Mouse (Mus musculus): ENCODE measurements around the gene Ccdc194. TPM values are rescaled to one million over a fixed set of nuclear protein-coding genes. Genes with fewer than 3 reads are reported as not detected.

Ccdc194 gene
- 0.37 TPM in 1 of 2 replicates, not detected in the other for polyA plus RNA-seq (2012; ENCODE audit: low replicate concordance)

DNA sequence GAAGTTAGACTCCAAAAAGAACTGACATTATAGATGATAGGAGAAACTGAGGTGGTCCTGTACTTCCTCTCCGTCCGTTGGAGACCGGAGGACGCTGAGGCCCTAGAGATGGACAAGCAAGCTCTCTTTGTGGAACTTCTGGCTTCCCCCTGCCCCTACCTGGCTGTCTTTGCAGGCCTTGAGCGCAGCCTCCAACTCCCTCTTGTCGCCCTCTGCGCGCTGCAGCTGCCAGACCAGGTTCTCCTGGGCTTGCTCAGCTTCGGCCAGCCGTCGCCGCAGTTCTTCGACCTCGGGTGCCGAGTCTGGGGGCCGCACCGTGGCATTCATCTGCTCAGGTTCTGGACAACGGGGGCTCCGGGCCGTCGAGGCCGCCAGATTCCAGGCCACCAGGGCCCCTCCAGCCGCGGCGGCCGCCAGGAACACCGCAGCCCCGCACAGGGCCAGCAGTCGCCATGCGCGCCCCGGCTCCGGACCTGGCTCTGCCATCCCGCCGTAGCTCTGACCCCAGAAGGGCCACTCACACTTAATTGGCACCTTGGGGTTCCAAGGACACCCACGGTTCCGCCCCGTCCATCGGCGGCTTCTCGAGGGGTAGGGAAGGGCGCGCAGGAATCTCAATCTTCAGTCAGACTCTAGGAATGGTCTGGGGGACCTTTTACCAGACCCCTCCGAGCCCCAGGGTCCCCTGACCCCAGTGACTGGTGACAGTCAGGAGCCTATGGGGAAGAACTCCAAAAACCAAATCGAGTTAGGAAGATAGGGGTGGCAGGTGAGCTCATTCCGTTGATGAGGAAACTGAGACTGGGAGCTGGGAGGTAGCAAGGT lies at the start of gene Ccdc194:
Gene Ccdc194, minus strand, starts transcription at position 486 of the 825 bp plus-strand sequence.

DNA sequence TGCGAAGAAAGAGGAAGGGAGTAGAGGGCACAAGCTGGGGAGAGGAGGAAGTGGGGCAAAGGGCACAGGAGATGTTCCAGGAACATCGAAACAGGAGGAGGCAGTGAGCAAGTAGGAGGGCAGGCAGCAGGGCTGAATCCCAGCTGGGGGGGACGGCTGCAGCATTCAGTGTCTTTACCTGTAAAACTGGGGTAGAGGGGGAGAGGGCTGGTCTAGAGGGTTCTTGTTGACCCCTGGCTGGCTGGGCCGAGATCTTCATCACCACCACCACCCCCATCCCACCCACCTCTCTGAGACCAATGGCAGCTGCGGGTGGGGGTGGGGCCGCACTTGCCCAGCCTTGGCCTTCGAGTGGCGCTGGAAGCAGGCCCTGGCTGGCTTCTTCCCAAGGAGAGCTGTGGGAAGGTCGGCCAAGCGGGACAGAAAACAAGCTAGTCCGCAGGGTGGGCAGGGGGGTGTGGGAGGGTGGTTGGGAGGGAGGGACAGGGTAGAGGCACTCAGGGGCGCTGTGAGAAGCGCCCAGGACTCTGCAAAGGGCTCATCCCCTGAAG lies 43.0 kb upstream of the Ccdc194 start, which contains the start of gene Slc27a1:
Gene Slc27a1, plus strand, starts transcription at position 496 of the 551 bp plus-strand sequence.

DNA sequence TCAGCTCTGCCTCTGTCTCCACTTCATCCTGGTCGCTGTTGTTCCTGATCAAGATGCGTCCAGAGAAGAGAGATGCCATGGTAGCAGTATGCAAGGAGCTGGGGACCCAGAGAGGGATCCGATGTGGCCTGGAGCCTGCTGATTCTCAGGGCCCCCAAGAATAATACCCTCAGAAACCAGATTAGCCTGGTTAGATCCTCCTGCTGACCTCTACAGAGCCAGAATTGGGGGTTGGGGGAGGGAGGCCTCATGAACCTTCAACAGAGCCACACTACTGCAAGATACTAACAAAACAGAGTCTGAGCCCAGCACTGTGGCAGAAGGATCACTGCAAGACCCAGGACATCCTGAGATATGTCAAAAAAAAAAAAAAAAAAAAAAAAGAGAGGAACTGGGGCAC lies 41.0 kb upstream of the Ccdc194 start, which contains the start of gene Nxnl1:
Gene Nxnl1, minus strand, starts transcription at position 101 of the 400 bp plus-strand sequence.

DNA sequence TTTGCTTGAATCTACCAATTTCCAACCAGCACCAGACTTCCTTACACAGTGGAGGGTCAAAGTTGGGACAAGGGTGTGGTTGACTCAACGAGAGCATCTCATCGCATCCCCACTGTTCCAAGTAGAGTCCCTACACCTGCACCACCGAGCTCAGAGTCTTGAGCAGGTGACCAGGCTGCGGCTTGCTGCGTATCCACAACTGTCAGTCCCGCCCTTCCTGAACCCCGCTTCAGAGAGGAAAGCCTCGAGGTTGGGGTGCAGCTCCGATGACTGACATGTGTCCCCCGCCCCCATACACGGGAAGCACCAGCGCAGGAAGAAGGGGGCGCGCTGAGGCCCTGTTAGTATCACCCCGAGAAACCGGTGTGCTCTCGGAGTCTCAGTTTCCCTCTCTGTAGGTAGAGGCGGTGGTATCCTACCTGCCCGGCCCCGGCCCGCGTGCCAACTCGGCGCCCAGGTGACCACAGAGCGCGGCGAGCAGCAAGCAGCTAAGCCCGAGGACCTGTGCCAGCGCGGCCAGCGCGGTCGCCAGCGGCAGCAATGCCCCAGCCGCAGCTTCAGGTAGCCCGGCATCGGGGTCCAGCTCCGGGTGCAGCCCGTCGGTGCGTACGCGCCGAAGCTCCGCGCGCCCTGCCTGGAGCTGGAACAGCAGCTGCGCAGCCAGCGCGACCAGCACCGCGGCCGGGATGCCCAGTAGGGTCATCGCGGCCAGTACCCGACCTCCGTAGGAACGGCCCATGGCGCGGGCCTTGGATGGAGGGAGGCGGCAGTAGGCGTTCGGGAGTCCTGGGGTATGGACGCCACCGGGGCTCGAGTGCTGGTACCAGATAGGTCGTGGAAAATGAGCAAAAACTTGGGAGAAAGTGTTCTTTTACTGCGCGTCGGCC lies 32.8 kb upstream of the Ccdc194 start, which contains the start of gene Tmem221:
Gene Tmem221, minus strand, starts transcription at position 801 of the 887 bp plus-strand sequence.

GRCm38 (mm10) chr8:71542632-71543343 lies 17.3 kb upstream of the Ccdc194 start, which contains the start of gene Mvb12a:
Gene Mvb12a (plus strand): TSS chr8:71542922.

GRCm38 (mm10) chr8:71537028-71537867 lies 11.7 kb upstream of the Ccdc194 start, which contains the start of gene Bst2:
Gene Bst2 (minus strand): TSS chr8:71537456.

GRCm38 (mm10) chr8:71511644-71512043 lies 13.9 kb downstream of the Ccdc194 start, which contains the start of gene Plvap:
Gene Plvap (minus strand): TSS chr8:71511752.

GRCm38 (mm10) chr8:71487691-71488445 lies 37.6 kb downstream of the Ccdc194 start, which contains the start of gene Gtpbp3:
Gene Gtpbp3 (plus strand): TSS chr8:71488103.

DNA sequence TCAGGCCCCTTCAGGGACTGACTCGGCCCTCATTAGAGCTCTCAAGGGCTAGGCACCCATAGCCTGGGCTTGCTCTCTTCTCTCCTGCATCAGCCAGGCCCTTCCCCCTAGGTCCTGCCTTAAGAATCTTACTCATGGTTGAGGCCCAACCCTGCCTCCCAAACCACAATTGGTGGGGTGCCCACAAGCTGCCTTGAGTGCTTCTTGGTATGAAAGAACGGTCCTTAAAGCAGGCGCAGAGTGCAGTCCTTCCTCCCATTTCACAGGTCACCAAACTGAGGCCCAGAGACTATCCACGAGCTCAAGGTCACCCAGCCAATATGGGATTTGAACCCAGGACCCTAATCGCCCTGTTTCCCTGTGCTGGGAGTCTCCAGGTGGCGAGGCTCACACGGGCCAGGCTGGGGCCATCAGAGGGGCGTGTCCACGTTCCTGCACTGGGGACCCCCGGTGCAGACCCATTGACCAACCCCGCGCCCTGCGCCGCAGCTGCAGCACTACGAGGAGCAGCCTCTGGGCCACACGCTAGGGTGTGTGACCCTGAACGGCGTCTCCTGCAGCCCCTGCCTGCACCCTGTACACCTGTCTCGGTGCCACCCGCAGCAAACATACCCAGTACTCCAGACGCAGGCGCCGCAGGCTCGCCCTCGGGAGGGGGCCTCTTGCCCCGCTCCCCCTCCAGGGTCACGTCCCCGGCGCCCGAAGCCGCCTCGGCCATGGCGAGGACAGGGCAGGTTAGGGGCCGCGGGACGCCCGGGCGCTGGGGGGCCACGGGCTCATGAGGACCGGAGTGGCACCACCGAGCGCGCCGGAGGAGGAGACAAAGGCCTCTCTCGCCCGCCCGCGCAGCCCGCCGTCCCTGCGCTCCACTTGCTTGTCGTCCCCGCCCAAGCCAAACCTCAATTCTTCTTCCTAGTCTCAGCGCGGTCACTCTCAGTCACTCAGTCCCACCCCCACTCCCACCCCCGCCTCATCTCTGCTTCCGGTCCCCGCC lies 40.1 kb downstream of the Ccdc194 start, which contains the start of gene Ano8:
Gene Ano8, minus strand, starts transcription at position 822 of the 994 bp plus-strand sequence.

Other genes with a start within 250 kb of the Ccdc194 start
- 69.6 and 217 TPM in 2 replicates for gene Use1, start 158.9 kb downstream of the Ccdc194 start, polyA plus RNA-seq (2012; ENCODE audit: low replicate concordance)
- 37.5 and 54.6 TPM in 2 replicates for gene Ocel1, start 154.4 kb downstream of the Ccdc194 start, polyA plus RNA-seq (2012; ENCODE audit: low replicate concordance)
- 41.6 and 43.4 TPM in 2 replicates for gene Nr2f6, start 143.8 kb downstream of the Ccdc194 start, polyA plus RNA-seq (2012; ENCODE audit: low replicate concordance)
- 1.0 and 2.4 TPM in 2 replicates for gene Ushbp1, start 129.9 kb downstream of the Ccdc194 start, polyA plus RNA-seq (2012; ENCODE audit: low replicate concordance)
- 83.3 and 110 TPM in 2 replicates for gene Babam1, start 128.8 kb downstream of the Ccdc194 start, polyA plus RNA-seq (2012; ENCODE audit: low replicate concordance)
- gene Ankle1, start 119.7 kb downstream of the Ccdc194 start, polyA plus RNA-seq (2012; ENCODE audit: low replicate concordance): 54.3 and 71.6 TPM in 2 replicates
- gene Abhd8, start 62.1 kb downstream of the Ccdc194 start, polyA plus RNA-seq (2012; ENCODE audit: low replicate concordance): 45.0 and 50.9 TPM in 2 replicates
- gene Mrpl34, start 60.8 kb downstream of the Ccdc194 start, polyA plus RNA-seq (2012; ENCODE audit: low replicate concordance): 165 and 189 TPM in 2 replicates
- 368 and 785 TPM in 2 replicates for gene Dda1, start 56.5 kb downstream of the Ccdc194 start, polyA plus RNA-seq (2012; ENCODE audit: low replicate concordance)
- gene Ano8, start 39.7 kb downstream of the Ccdc194 start, polyA plus RNA-seq (2012; ENCODE audit: low replicate concordance): 5.7 and 14.5 TPM in 2 replicates
- 55.7 and 59.9 TPM in 2 replicates for gene Gtpbp3, start 37.6 kb downstream of the Ccdc194 start, polyA plus RNA-seq (2012; ENCODE audit: low replicate concordance)
- gene Plvap, start 14.0 kb downstream of the Ccdc194 start, polyA plus RNA-seq (2012; ENCODE audit: low replicate concordance): 112 and 117 TPM in 2 replicates
- gene Bst2, start 11.7 kb upstream of the Ccdc194 start, polyA plus RNA-seq (2012; ENCODE audit: low replicate concordance): 122 and 170 TPM in 2 replicates
- 132 and 189 TPM in 2 replicates for gene Mvb12a, start 17.2 kb upstream of the Ccdc194 start, polyA plus RNA-seq (2012; ENCODE audit: low replicate concordance)
- 0.39 and 0.57 TPM in 2 replicates for gene Tmem221, start 33.2 kb upstream of the Ccdc194 start, polyA plus RNA-seq (2012; ENCODE audit: low replicate concordance)
- not detected in 2 replicates for gene Nxnl1, start 40.9 kb upstream of the Ccdc194 start, polyA plus RNA-seq (2012; ENCODE audit: low replicate concordance)
- 1.5 and 2.9 TPM in 2 replicates for gene Slc27a1, start 43.2 kb upstream of the Ccdc194 start, polyA plus RNA-seq (2012; ENCODE audit: low replicate concordance)
- 248 and 344 TPM in 2 replicates for gene Pgls, start 66.5 kb upstream of the Ccdc194 start, polyA plus RNA-seq (2012; ENCODE audit: low replicate concordance)
- gene Fam129c, start 71.9 kb upstream of the Ccdc194 start, polyA plus RNA-seq (2012; ENCODE audit: low replicate concordance): 16.0 and 36.7 TPM in 2 replicates
- gene Colgalt1, start 85.3 kb upstream of the Ccdc194 start, polyA plus RNA-seq (2012; ENCODE audit: low replicate concordance): 42.1 and 64.1 TPM in 2 replicates
- 0.10 and 0.25 TPM in 2 replicates for gene Unc13a, start 146.0 kb upstream of the Ccdc194 start, polyA plus RNA-seq (2012; ENCODE audit: low replicate concordance)
- 47.1 and 71.7 TPM in 2 replicates for gene Jak3, start 150.6 kb upstream of the Ccdc194 start, polyA plus RNA-seq (2012; ENCODE audit: low replicate concordance)
- gene Insl3, start 163.5 kb upstream of the Ccdc194 start, polyA plus RNA-seq (2012; ENCODE audit: low replicate concordance): 30.3 and 31.3 TPM in 2 replicates
- 2.1 and 3.0 TPM in 2 replicates for gene B3gnt3, start 176.1 kb upstream of the Ccdc194 start, polyA plus RNA-seq (2012; ENCODE audit: low replicate concordance)
- gene Fcho1, start 200.0 kb upstream of the Ccdc194 start, polyA plus RNA-seq (2012; ENCODE audit: low replicate concordance): 623 and 753 TPM in 2 replicates

Measured in leukemia stem cell, adult 10-12 weeks (primary cell).